In the genomic region with DNA sequence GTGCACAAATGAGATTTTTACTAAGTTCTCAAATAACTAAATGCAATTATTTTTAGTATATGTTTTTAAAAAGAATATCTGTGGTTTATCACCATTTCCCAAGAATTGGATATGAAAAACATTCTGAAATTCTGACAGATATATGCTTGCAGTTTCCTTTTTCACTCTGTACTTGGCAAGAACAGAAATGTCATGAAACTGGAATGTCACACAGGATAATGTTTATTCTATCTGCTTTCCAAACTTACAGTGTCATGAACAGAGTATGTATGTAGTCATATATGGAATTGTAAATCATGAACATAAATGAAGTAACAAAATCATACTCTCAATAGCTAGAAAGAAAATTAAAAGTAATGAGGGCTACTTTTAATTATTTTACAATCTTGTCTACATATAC, we compare ENCODE assay signal across 23 mouse cellular contexts.
"Had no signal": no experiment of that assay in that cellular context is flagged by ENCODE, and none has a peak within 500 bp of the region (broad histone marks: within the 10 kb centered on the region; RNA-seq: fewer than 3 reads in every experiment).

No protein-coding gene starts in this region.

- DNase-seq: kidney, adult 18-20 months; kidney, adult 9 months; kidney, postnatal 14 days; kidney, postnatal 4 days; layer of hippocampus, adult 9-11 months; layer of hippocampus, postnatal 36 days; liver; lung, adult 18-20 months; lung, postnatal 36 days; thymus, adult 2 months; thymus, postnatal 14 days; thymus, postnatal 4 days had no signal

- H3K4me2 ChIP-seq: limb, embryonic 13.5 days; liver, embryonic 12.5 days; liver, embryonic 15.5 days; midbrain, embryonic 13.5 days; neural tube, embryonic 13.5 days had no signal

- H3K4me1 ChIP-seq: limb, embryonic 10.5 days; limb, embryonic 13.5 days; liver, embryonic 12.5 days; liver, embryonic 15.5 days; megakaryocyte, embryonic 14.5 days; midbrain, embryonic 10.5 days; midbrain, embryonic 13.5 days; neural tube, embryonic 13.5 days had no signal

- H3K4me3 ChIP-seq: limb, embryonic 10.5 days; limb, embryonic 13.5 days; liver, embryonic 12.5 days; liver, embryonic 15.5 days; megakaryocyte, embryonic 14.5 days; midbrain, embryonic 10.5 days; midbrain, embryonic 13.5 days; myocyte; neural tube, embryonic 13.5 days had no signal

- H3K27me3 ChIP-seq: limb, embryonic 13.5 days; liver, embryonic 12.5 days; liver, embryonic 15.5 days; megakaryocyte, embryonic 14.5 days; midbrain, embryonic 13.5 days; neural tube, embryonic 13.5 days had no signal

- H3K9ac ChIP-seq: limb, embryonic 13.5 days; liver, embryonic 12.5 days; liver, embryonic 15.5 days; midbrain, embryonic 13.5 days; neural tube, embryonic 13.5 days had no signal

- H3K27ac ChIP-seq: limb, embryonic 10.5 days; limb, embryonic 13.5 days; liver, embryonic 12.5 days; liver, embryonic 15.5 days; midbrain, embryonic 10.5 days; midbrain, embryonic 13.5 days had no signal

- H3K36me3 ChIP-seq: limb, embryonic 10.5 days; limb, embryonic 13.5 days; liver, embryonic 12.5 days; liver, embryonic 15.5 days; midbrain, embryonic 10.5 days; midbrain, embryonic 13.5 days; neural tube, embryonic 13.5 days had no signal

- ATAC-seq: liver, embryonic 12.5 days; lung, postnatal 0 days; midbrain, embryonic 13.5 days; midbrain, embryonic 16.5 days had no signal

- H3K9me3 ChIP-seq: limb, embryonic 10.5 days; limb, embryonic 13.5 days; liver, embryonic 12.5 days; liver, embryonic 15.5 days; megakaryocyte, embryonic 14.5 days; midbrain, embryonic 10.5 days; midbrain, embryonic 13.5 days; neural tube, embryonic 13.5 days had no signal
